Mouse (Mus musculus): ENCODE measurements around the gene Aass.
A peak's percentile ranks its signal among the peaks of the same experiment; 100 is the strongest.
"Not testable (repeated sequence)": the region's sequence is repeated elsewhere in the genome, so short reads cannot be mapped to it uniquely, and the experiment has no call there.

Gene Aass

DNA sequence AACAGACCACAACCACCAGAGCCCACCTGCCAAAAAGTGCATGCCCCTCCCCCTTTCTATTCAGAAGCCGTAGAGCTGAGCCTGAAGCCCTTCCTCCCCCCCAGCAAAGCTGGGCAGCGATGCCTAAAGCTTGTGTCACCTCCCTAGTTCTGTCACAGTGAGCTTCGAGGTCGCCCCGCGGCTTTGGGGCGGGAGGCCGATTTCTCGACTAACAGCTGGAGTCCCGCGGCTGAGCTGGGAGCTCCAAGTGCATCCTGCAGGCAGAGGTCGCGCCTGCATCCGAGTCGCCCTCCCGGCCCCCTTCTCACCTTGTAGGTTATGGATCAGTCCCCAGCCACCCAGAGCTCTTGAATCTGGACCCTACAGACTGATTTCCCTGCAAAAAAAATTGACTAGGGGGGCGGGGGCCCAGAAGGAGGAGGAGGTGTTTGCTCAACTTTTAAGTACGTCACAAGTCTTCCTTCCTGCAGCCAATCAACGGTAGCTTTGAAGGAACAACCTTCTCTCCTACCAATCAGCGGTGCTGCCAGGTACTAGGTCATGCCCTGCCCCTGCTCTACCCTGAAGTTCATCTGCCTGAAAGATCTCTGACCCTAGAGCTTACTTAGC is at the start of gene Aass:
Gene Aass, minus strand, starts transcription at position 414 of the 609 bp plus-strand sequence.
- DNase-seq = peak; percentile 10

DNA sequence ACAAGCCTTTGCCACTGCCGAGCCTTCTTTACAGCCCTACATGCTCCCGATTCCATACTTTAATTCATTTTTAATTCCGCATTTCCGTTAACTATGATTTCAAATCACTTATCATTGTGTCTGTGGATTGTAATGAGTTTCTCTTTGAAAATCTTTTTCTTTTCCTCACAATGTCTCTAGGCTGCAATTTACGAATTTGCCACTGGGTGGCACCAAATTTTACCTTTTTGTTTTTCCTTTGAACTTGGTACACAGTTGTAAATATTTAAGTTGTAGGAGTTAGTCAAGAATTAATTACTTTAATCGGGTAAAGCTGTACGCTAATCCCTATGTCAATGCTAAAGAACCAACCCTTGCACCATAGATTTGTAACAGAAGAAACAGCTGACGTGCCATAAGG is 47.3 kb upstream of the Aass start:
- DNase-seq = peak; percentile 71

DNA sequence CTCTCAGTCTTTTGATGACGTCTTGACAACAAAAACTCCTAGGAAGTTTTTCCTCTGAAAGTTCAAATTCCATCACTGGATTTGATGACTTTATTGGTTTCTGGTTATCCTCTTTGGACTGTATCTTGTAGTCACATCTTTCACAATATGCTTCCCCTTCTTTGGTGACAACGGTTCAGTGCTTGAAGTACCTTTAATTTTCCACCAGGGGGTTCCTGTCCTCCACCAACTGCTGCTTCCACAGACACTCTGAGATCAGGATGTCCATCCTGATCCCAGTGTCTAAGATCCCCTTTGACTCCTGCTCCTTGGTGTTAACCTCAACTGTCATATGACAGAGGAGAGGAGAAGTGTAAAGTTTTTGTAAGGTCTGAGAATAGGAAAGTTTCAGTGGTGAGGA is 31.0 kb upstream of the Aass start:
- not testable (repeated sequence) for DNase-seq

DNA sequence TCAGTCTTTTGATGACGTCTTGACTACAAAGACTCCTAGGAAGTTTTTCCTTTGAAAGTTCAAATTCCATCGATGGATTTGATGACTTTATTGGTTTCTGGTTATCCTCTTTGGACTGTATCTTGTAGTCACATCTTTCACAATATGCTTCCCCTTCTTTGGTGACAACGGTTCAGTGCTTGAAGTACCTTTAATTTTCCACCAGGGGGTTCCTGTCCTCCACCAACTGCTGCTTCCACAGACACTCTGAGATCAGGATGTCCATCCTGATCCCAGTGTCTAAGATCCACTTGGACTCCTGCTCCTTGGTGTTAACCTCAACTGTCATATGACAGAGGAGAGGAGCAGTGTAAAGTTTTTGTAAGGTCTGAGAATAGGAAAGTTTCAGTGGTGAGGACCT is 23.6 kb upstream of the Aass start:
- not testable (repeated sequence) for DNase-seq

DNA sequence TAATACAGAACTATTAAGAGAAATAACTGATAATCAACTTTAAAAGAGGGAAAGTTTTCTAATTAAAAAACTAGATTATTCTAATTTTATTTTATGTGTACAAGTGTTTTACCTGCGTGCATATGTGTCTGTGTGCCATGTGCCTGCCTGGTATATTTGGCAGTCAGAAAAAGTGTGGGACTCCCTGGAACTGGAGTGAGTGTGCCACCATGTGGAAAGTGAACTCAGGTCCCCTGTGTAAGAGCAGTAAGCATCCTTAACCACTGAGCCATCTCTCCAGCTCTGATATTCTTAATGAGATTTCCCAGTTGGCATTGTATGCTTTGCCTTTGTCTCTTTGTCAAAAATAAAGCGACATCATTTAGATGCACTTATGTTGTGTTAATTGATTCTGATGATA is 20.3 kb upstream of the Aass start:
- no peak for DNase-seq

DNA sequence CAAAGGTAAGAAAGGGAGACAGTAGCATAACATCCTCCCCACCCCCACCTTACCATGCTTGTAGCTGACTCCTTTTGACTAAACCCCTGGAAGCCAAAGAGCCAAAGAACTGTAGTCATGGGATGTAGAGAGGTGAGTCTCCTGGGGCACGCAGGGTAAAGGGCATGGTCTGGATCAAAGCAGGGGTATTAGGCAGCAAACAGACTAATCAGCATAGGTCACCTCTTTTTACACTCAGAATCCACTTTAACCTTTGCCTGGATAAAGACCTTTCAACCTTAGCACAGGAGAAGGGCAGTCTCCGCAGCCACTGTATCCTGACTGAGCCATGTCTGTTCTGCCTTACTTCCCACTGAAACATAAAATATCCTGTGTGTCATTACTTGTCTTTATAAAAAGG is 14.4 kb upstream of the Aass start:
- no peak for DNase-seq

DNA sequence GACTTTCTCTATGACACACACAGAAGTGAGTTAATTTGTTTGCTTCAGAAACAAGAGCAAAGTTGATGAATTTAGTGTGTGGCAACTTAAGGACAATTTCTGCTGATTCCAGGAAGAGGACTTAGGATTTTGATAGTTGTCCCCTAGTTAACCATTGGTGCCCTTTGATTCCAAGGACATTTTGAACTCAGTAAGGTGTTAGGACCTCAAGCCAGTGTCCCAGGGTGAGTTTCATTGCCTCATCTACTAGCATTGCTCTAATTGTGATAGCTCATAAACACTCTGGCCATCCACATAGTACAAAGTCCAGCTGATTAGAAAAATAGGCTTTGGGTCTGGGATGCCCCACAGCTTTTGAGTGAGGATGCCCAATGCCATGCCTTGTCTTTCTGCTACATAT is 11.2 kb upstream of the Aass start:
- no peak for DNase-seq

DNA sequence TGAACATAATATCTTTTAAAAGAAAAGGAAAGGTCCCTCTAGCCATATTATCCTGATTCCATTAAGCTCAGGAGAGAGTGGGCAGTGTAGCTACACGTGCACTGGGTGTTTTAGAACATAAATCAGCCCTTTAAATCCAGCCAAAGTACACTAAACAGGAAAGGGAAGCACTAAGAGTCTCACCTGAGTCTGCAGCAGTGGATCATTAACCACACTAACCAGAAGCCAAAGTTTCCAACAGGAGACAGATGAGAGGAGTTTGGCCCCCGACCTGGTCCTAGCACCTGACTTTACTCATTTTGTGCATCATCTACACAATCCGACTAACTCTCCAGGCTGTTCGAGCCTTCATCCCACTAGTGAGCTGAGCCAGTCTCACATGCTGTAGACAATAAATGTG is 1.8 kb downstream of the Aass start:
- DNase-seq = no peak

DNA sequence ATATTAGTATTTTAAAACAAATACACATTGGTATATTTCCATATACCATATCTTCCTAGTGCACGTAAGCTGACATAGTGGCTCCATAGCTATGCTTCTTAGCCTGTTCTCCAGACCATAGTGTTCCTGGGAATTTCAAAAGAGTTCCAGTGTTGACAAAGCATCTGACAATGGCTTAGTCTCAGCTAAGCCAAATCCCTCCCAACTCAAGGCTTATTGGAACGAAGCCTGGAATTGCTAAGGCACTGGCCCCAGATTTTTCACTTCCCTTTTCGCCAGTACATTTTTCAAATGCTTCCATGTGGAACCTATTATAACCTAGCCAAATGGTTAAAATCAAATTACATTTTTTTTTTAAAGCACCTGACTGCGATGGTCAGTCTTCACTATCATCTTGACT is 3.6 kb downstream of the Aass start:
- no peak for DNase-seq

DNA sequence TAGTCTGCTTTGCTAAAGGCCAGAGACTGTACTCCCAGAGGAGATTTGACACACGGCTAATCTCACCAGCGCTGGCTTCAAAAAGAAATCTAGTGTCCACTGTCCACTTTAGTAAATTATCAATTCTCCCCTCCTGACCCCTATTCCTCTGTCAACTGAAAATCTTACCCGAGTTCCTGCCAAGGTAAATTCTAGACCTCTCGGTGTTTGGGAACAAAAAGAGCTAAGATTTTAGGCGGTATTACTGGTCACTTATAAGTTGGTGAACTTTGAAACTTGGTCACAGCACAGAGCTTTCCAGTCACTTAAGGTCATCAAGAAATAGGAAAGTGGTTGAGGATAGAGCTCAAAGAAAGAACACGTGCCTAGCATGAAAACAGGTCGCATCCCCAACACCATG is 6.1 kb downstream of the Aass start:
- no peak for DNase-seq

DNA sequence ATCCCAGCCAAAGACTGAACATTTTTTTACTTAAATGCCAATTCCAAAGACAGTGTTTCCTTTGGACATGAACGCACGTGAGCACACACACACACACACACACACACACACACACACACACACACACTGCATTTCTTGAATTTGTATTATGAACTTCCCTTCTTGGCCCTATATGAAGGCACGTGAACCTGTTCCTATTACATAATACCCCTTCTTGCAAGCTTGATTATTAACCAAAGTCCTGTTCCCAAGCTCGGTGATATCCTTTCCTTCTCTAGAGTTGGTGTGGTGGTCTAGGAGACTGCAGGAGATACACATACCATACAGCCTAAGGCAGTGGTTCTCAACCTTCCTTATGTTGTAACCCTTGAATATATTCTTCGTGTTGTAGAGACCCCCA is 7.0 kb downstream of the Aass start:
- no peak for DNase-seq

DNA sequence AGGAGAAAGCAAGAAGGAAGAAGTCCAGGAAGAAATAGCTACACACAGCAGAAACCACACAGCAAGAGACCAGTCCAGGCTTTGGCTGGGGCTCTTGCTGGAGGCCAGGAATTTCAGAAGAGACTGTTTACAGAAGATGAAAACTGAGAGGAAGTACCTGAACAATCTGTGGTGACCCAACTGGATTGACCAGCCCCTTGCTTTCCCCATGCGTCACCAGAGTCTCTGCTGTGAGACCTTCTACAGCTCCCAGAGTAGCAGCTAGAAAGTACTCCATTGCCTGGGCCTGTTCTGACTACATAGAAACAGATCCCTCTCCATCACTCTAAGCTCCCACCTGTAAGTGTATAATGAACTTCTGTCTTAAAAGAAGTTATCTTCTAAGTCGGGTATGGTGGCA is 8.0 kb downstream of the Aass start:
- no peak for DNase-seq

DNA sequence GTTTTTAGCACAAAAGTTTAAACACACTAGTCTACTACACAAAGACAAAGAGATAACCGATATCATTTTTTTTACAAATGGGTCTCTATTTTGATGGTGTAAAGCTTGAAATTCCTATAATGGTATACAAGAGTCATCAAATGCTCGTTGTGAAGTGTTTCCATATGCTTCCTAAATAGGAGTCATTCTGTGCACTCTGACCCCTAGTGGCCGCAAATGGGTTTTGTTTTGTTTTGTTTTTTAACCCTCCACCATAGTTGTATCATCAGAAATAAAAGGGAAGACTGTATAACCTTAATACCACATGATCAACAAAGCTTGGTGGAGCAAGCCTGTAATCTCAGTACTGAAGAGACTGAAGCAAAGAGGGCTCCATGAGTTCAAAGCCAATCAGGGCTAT is 9.9 kb downstream of the Aass start:
- DNase-seq = no peak

DNA sequence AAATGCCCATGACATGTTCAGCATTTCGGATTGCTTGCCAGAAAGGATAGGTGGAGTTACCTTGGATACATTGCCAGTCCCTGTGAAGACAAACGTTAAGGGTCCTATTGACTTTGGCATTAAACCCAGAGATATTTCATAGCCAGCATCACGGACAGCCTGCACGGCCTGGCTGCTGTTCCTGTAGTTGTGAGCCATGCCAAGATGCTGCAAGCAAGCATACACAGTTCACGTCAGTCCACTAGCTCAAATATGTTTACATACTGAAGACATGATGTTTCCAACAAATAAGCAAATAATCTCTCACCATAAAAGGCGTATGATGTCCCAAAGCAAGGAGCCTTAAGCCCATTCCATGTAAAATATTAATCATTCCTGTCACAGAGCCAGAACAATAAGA is 18.0 kb downstream of the Aass start:
- DNase-seq = no peak

DNA sequence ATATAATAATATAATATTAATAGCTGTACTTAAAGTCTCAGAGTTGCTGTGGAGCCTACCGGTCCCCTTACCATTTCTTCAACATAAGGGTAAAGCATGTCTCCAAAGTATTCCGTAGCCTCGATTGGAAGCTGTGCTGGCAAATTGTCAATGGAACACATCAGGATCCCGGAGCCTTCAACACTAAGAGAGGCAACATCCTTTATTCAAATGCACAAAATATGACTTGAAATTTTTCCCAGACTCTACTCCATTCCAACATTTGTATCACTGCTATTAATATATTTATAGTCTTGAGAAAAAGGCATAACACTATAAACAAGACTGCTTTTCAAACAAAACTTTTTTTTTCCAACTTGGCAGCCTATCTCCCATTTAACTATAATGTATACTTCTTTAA is 25.7 kb downstream of the Aass start:
- DNase-seq = no peak

DNA sequence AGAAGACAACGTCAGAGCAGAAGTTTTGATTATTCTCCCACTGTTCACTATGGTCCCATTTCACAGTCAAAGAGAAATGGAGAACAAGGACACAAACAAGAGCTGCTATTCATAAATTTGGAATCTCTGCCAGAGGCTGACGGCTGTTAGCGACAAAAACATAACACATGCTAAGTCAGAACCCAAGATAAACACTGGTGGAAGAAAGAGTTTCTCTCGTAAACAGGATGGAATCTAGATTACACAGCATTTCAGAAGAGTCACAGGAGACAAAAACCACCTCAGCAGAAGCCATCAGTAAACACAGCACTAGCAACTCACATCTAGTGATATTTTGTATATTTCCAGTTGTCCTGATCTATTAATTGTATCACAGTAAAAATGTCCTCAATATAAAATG is 26.4 kb downstream of the Aass start:
- DNase-seq = no peak

DNA sequence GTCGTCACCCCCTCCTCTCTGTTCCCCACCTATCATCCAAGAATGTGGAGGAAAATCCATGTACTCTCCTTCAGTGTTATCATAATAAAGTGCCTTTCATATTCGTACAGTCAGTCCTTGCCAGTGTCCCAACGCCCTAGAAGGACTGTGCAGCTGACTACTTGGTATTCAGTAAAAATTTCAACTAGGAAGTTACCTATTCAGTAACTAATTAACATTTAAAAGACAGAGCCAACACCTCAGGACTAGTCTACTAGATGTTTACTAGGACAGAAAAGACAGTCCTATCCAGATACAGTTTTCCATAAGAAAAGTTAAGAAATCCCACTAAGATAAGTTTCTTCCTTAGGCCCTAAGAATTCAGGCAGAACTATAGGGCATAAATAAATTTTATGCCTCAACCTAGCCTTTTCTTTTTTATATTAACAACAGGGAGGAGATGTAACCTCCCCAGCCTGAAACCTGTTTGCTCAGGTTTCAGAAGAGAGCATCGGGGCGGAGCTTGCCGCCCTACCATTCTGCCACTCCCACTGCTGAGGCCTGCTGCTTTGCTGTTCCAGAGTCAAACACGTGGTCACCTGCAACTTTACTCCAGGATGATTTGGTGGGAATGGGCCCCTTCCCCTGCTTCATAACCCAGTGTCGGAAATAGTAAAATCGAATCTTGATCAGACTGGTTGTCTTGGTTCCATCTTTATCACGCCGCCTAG is 42.3 kb downstream of the Aass start:
- not testable (repeated sequence) for DNase-seq

DNA sequence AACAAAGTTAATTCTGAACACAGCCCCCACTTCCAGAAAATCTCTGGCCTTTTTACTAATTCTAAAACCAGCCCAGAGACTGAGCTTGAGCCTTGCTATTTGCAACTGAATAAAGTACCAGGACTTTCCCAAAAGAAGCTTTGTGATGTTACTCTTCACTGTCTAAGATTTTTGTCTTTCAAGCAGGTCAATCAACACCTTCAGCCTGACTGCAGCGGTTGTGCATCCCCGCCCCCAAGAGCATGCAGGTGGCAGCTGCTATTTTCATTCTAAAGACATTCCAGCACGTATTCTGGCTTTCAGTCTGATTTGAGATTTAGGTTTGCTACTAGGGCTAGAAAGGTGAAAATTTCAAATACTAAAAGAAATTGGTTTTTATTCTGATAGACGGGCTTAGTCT is 43.5 kb downstream of the Aass start:
- not testable (repeated sequence) for DNase-seq

DNA sequence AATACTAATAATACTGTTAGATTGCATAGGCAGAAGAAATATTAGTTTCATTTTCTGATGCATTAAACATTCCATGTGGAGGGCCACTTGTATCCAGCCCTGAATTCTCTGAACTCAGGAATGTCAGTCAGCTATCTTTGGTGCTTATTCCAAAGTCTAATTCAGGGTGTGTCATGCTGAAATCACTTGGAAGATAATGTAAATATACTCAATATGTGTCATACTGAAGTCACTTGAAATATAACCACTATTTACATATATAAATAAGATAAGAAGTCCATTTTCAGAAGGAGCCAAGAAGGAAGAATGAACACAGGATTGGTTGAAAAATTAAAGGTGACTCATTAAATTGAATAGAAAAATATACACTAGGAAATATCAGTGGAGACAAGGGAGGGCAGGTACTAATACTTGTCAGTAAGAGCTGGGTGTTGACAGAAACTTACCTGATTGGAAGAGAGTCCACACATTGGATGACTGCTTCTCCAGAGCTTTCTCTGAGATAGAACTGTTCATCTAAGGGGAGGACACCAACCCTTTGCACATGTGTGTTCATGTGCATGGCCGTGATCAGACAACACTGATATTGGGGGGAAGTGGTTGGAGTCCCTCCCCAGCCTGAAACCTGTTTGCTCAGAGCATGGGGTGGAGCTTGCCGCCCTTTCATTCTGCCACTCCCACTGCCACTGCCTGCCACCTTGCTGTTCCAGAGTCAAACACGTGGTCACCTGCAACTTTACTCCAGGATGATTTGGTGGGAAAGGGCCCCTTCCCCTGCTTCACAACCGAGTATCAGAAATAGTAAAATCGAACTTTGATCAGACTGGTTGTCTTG is 48.0 kb downstream of the Aass start:
- DNase-seq = no peak

DNA sequence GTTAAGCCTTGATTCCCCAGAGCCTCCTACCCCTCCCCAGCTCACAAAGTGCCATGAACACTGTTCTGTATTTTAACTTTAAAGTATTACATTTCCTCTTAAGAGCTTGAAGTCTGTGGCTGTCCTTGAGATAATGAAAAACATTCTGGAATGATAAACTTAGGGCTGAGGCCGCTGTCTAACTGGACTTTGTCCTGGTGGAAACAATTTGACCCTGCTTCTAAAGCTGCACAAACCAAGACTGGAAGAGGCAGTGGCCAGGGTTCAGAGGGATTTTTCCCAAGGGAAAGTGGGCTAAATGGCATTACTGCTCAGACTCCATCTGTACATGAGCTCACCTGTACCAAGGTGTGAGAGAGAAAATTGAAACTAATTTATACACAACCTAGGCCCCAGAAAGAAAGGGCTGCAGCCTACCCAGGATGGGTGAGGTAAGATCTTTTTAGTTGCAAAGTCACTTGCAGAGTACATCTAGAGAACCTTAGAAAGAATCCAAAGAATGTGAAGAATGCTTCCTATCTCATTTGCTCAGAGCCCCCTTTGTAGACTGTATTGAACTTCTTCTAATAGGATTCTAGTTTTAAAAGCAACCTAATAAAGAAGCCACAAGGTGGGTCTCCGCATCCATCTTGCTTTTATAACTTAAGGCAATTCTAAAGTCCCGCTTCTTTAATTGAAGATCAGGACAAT is 52.6 kb downstream of the Aass start:
- DNase-seq = no peak

DNA sequence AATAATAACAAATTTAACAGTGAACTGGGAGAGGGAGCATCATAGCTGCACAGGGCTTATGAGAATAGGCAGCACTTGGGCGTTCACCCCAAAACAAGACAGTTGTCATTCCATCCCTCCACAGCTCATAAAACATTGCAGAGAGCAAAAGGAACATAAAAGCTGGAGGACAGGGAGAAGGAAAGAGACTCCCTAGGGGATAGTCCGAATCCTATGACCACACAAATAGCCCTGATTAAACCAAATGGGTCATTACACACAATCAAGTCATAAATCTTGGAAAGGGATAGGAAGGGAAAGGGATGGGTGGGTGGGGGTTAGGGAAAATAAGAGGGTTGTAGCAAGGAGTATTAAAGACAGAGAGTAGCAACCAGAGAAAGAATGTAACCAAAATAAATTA is 54.5 kb downstream of the Aass start:
- no peak for DNase-seq

DNA sequence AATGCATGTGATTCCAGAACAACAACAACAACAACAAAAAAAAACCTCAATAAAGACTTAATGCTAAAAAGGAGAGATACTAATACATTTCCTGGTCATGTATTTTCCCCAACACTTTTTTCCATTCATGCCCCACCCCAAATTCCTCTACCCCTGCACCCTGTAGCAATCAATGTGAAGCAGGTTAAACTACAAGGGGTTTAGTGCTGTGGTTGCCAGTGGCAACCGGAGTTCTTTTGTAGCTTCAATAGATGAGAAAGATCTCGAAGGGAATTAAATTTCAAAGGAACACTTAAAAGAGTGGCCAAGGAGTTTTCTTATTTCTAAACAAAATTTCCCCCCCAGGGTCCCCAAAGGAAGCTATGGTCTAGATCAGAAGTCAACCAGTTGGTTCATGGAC is 56.7 kb downstream of the Aass start:
- DNase-seq = no peak

DNA sequence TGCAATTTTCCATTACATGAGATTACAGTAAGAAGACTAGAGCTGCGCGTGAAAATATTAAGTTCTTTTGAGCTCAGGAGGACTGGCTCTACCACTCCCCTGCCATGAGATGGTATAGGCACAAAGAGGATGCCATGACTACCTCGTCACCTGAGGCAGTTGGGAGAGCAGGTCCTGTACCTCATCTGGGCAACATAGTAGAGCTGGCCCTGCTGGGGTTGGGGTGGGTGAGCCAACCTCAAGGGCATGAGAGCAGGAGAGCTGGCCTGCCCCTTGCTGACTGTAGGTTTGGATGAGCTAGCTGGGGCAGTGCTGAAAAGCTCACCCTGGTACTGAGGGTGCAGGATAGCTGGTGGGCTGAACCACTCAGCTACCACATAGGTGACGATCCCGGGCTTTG is 77.1 kb downstream of the Aass start:
- DNase-seq = no peak

DNA sequence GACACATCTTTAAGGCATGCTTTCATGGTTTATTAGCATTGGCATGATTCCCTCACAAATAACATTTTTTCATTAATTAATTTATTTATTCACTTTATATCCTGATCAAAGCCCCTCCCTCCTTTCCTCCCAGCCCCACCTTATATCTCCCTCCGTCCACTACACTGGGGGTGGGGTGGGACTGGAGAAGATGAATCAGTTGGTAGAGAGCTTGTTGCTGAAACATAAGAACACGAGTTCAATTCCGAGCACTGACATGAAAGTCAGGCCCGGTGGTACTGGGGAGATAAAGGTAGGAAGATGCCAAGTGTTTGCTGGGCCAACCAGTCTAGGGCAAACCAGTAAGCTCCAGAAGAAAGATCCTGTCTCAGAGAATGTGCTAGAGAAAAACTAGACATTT is 84.0 kb downstream of the Aass start:
- DNase-seq = no peak

Measured in right cerebral cortex, postnatal 4 days (tissue).